22 mouse cellular contexts compared by ENCODE assay signal in genomic region chr19:30901025-30901424, GRCm38 (mm10).
"Had no signal": no experiment of that assay in that cellular context is flagged by ENCODE, and none has a peak within 500 bp of the region (broad histone marks: within the 10 kb centered on the region; RNA-seq: fewer than 3 reads in every experiment).

No protein-coding gene starts in this region.

- H3K9me3 ChIP-seq: heart, embryonic 13.5 days; heart, embryonic 15.5 days; hindbrain, embryonic 13.5 days; hindbrain, embryonic 15.5 days; limb, embryonic 13.5 days; limb, embryonic 15.5 days; liver, embryonic 12.5 days had no signal

- H3K27me3 ChIP-seq: heart, embryonic 13.5 days; heart, embryonic 15.5 days; hindbrain, embryonic 13.5 days; hindbrain, embryonic 15.5 days; limb, embryonic 13.5 days; limb, embryonic 15.5 days; liver, embryonic 12.5 days had no signal

- H3K4me2 ChIP-seq: heart, embryonic 11.5 days; heart, embryonic 13.5 days; heart, embryonic 15.5 days; hindbrain, embryonic 13.5 days; hindbrain, embryonic 15.5 days; limb, embryonic 13.5 days; limb, embryonic 15.5 days; liver, embryonic 12.5 days had no signal

- ATAC-seq: hindbrain, postnatal 0 days; intestine, embryonic 16.5 days; liver, embryonic 12.5 days had no signal

- DNase-seq: gastrocnemius, postnatal 14 days; gastrocnemius, postnatal 36 days; heart, adult 11 months; heart, adult 2 months; heart, postnatal 14 days; heart, postnatal 36 days; kidney, adult 18-20 months; kidney, adult 8-10 months; kidney, postnatal 10 days; kidney, postnatal 25 days; kidney, postnatal 4 days; left cerebral cortex, postnatal 4 days had no signal

- H3K36me3 ChIP-seq: heart, embryonic 13.5 days; heart, embryonic 15.5 days; hindbrain, embryonic 13.5 days; hindbrain, embryonic 15.5 days; limb, embryonic 13.5 days; limb, embryonic 15.5 days; liver, embryonic 12.5 days had no signal

- H3K27ac ChIP-seq: heart, adult 2 months; heart, embryonic 13.5 days; heart, embryonic 15.5 days; hindbrain, embryonic 13.5 days; hindbrain, embryonic 15.5 days; hindbrain, postnatal 0 days; limb, embryonic 13.5 days; limb, embryonic 15.5 days; liver, embryonic 12.5 days had no signal

- H3K4me3 ChIP-seq: heart, adult 2 months; heart, embryonic 13.5 days; heart, embryonic 15.5 days; hindbrain, embryonic 13.5 days; hindbrain, embryonic 15.5 days; limb, embryonic 13.5 days; limb, embryonic 15.5 days; liver, embryonic 12.5 days had no signal

- H3K4me1 ChIP-seq: heart, embryonic 13.5 days; heart, embryonic 15.5 days; hindbrain, embryonic 13.5 days; hindbrain, embryonic 15.5 days; limb, embryonic 13.5 days; limb, embryonic 15.5 days; liver, embryonic 12.5 days had no signal

- H3K9ac ChIP-seq: heart, embryonic 13.5 days; heart, embryonic 15.5 days; hindbrain, embryonic 13.5 days; hindbrain, embryonic 15.5 days; limb, embryonic 13.5 days; limb, embryonic 15.5 days; liver, embryonic 12.5 days had no signal
